Mouse (Mus musculus) C2C12 (cell line): ENCODE measurements around the gene Prl2c1.

Experiments
- CTCF ChIP-seq: IDR thresholded peaks from one replicate; pipeline ENCODE4 v1.5.1; 2011; ENCODE audit not compliant: control insufficient read depth, insufficient read depth, insufficient read length
- USF1 ChIP-seq: IDR thresholded peaks from one replicate; pipeline ENCODE4 v1.6.1; 2011; ENCODE audit warnings: low read depth, mild to moderate bottlenecking, control low read depth, moderate library complexity

DNA sequence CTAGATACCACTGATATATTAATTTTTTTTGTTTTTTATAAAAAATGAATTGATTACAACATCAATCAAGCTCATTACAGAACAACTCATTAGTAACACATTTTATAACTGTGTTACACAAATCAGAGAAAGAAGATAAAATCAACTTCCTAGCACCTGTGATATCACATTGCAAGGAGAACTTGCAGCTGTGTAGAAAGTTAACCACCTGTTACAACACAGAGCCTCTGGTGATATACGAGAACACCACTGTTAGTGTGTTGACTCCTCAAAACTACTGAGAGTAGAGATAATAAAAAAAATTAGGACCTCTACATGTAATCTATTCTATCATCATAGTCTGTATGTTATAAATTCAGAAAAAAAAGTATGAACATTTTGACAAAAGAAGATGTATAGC is 46.4 kb upstream of the Prl2c1 start:
- TF ChIP-seq USF1 = no peak
- no peak for TF ChIP-seq CTCF
